Mouse (Mus musculus): ENCODE data around the gene Adamts15. TPM values are rescaled to one million over a fixed set of nuclear protein-coding genes. Genes with fewer than 3 reads are reported as not detected.

Adamts15 gene
- polyA plus RNA-seq, 1 experiment from 2014 or later, result 10.2 TPM

DNA sequence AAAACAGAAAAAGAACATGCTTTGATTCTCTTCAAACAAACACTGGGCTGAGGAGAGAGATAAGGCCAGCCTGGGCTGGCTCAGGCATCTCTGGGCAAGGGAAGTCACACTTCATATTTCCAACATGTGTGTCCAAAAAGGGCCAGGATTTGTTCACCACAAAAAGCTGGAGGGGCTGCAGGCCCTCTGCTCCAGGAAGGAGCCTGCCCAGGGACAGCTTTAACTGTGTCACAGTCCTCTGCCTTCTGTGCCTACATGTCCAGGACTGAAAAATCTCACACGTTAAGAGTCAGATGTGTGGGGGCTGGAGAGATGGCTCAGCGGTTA, 42.3 kb downstream of the Adamts15 start:
- TF ChIP-seq CTCF (IDR thresholded peaks at IDR 0.05) (no peak), EP300 (IDR thresholded peaks at IDR 0.05) (no peak)
- H3K27me3 ChIP-seq (replicated peaks; ENCODE audit: insufficient read depth, low read length), result no peaks in the 10 kb centered on the region
- H3K4me3 ChIP-seq (ENCODE audit: low read depth, low read length), result no peak overlapping the region
- no peak overlapping the region for H3K4me2 ChIP-seq (replicated peaks; ENCODE audit: low read depth, low read length)
- 31% methylated on average over 2 of the region's 2 CpGs for WGBS
- no peak overlapping the region for H3K27ac ChIP-seq (ENCODE audit: low read length)
- H3K36me3 ChIP-seq (ENCODE audit: insufficient read depth, low read length), result no peaks in the 10 kb centered on the region
- ATAC-seq (peak; percentile 64), DNase-seq (ENCODE audit: low spot score) (peak; percentile 11)
- no peaks in the 10 kb centered on the region for H3K9me3 ChIP-seq (ENCODE audit: low read length)
- H3K9ac ChIP-seq (replicated peaks; ENCODE audit: low read depth), result no peak overlapping the region
- H3K4me1 ChIP-seq (ENCODE audit: insufficient read depth, low read depth, low read length), result no peaks in the 10 kb centered on the region

DNA sequence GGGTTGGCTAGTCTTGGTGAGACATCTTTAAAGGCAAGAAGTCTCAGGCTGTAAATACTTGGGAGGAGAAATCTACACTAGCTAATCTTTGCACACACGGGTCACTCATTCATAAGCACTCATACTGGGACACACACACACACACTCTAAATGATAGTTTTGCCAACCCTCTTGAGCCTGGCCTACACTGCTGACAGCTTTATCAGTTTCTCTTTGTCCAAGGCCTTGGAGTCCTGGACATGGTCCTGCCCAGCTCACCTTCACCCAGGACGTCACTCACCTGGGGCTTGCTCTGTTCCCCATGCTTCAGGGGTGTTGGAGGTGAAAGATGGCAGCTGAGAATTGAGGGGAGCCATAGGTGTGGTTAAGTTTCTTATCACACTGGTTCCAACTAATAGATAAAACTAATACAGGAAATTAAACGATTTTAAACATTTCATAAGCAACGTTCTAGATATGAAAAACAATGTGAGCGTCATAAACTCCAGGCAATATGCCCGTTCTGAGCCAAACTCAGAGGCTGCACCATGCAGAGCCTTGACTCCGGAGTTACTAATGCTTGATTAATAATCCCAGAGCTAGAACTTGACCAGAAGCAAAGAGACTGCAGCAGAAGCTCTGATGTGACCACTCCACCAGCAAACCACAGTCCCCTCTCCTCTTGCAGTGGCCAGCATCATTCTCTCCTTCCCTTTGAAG, 42.9 kb downstream of the Adamts15 start:
- no peak overlapping the region for H3K4me2 ChIP-seq (replicated peaks; ENCODE audit: low read depth, low read length)
- no peaks in the 10 kb centered on the region for H3K27me3 ChIP-seq (replicated peaks; ENCODE audit: insufficient read depth, low read length)
- H3K4me1 ChIP-seq (ENCODE audit: insufficient read depth, low read depth, low read length), result no peaks in the 10 kb centered on the region
- no peak overlapping the region for H3K4me3 ChIP-seq (ENCODE audit: low read depth, low read length)
- H3K36me3 ChIP-seq (ENCODE audit: insufficient read depth, low read length), result no peaks in the 10 kb centered on the region
- peak; percentile 28 for DNase-seq (ENCODE audit: low spot score)
- TF ChIP-seq CTCF (IDR thresholded peaks at IDR 0.05) (no peak), EP300 (IDR thresholded peaks at IDR 0.05) (no peak)
- no peaks in the 10 kb centered on the region for H3K9me3 ChIP-seq (ENCODE audit: low read length)
- H3K9ac ChIP-seq (replicated peaks; ENCODE audit: low read depth), result no peak overlapping the region
- no peak overlapping the region for H3K27ac ChIP-seq (ENCODE audit: low read length)
- 45% methylated on average over 7 of the region's 7 CpGs for WGBS
- no peak; the same call in 1 of the 2 replicates for ATAC-seq

- Histone ChIP-seq H3K9me3 (ENCODE audit: low read length) (no peaks in the 10 kb centered on the region), H3K9ac (replicated peaks; ENCODE audit: low read depth) (no peak overlapping the region), H3K27ac (ENCODE audit: low read length) (no peak overlapping the region), H3K36me3 (ENCODE audit: insufficient read depth, low read length) (no peaks in the 10 kb centered on the region), H3K4me2 (replicated peaks; ENCODE audit: low read depth, low read length) (no peak overlapping the region), H3K4me1 (ENCODE audit: insufficient read depth, low read depth, low read length) (no peaks in the 10 kb centered on the region), H3K4me3 (ENCODE audit: low read depth, low read length) (no peak overlapping the region), H3K27me3 (replicated peaks; ENCODE audit: insufficient read depth, low read length) (no peaks in the 10 kb centered on the region)
- DNase-seq (ENCODE audit: low spot score) (no peak), ATAC-seq (no peak)
- 53% methylated on average over 3 of the region's 3 CpGs for WGBS
- TF ChIP-seq EP300 (IDR thresholded peaks at IDR 0.05) (no peak), CTCF (IDR thresholded peaks at IDR 0.05) (no peak)
Observed at GRCm38 (mm10) chr9:30876552-30876951, 45.7 kb downstream of the Adamts15 start.

- H3K4me1 ChIP-seq (ENCODE audit: insufficient read depth, low read depth, low read length), result no peaks in the 10 kb centered on the region
- 69% methylated on average over 2 of the region's 2 CpGs for WGBS
- no peaks in the 10 kb centered on the region for H3K9me3 ChIP-seq (ENCODE audit: low read length)
- H3K4me3 ChIP-seq (ENCODE audit: low read depth, low read length), result no peak overlapping the region
- H3K4me2 ChIP-seq (replicated peaks; ENCODE audit: low read depth, low read length), result no peak overlapping the region
- DNase-seq (ENCODE audit: low spot score) (peak; percentile 14), ATAC-seq (no peak)
- H3K36me3 ChIP-seq (ENCODE audit: insufficient read depth, low read length), result no peaks in the 10 kb centered on the region
- H3K9ac ChIP-seq (replicated peaks; ENCODE audit: low read depth), result no peak overlapping the region
- TF ChIP-seq CTCF (IDR thresholded peaks at IDR 0.05) (no peak), EP300 (IDR thresholded peaks at IDR 0.05) (no peak)
- H3K27me3 ChIP-seq (replicated peaks; ENCODE audit: insufficient read depth, low read length), result no peaks in the 10 kb centered on the region
- no peak overlapping the region for H3K27ac ChIP-seq (ENCODE audit: low read length)
Observed at GRCm38 (mm10) chr9:30855837-30856236, 66.4 kb downstream of the Adamts15 start.

DNA sequence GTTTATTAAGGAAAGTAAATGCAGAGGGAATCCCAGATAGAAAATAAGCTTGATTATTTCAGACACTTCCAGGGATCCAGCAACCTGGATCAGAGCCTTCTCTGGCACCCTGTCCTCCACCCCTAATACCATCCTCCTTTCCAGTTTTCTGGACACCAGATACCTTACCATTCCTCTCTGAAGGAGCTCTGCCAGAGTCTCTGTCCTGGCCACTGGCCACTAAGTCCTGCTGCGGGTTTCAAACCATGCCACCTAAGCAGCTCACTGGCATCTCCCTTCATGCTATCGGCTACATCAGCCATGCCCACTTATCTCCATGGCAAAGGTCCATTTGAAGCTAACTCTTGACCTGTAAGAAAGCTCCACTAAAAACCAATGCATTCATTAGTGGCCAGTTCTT, 70.4 kb downstream of the Adamts15 start:
- no peak overlapping the region for H3K9ac ChIP-seq (replicated peaks; ENCODE audit: low read depth)
- H3K36me3 ChIP-seq (ENCODE audit: insufficient read depth, low read length), result no peaks in the 10 kb centered on the region
- DNase-seq (ENCODE audit: low spot score) (no peak), ATAC-seq (no peak)
- no peak overlapping the region for H3K27ac ChIP-seq (ENCODE audit: low read length)
- no peak overlapping the region for H3K4me3 ChIP-seq (ENCODE audit: low read depth, low read length)
- no peaks in the 10 kb centered on the region for H3K27me3 ChIP-seq (replicated peaks; ENCODE audit: insufficient read depth, low read length)
- WGBS, result 100% methylated on average over 2 of the region's 2 CpGs
- H3K4me2 ChIP-seq (replicated peaks; ENCODE audit: low read depth, low read length), result no peak overlapping the region
- TF ChIP-seq CTCF (IDR thresholded peaks at IDR 0.05), result no peak
- TF ChIP-seq EP300 (IDR thresholded peaks at IDR 0.05), result no peak
- no peaks in the 10 kb centered on the region for H3K9me3 ChIP-seq (ENCODE audit: low read length)
- no peaks in the 10 kb centered on the region for H3K4me1 ChIP-seq (ENCODE audit: insufficient read depth, low read depth, low read length)

- H3K9me3 ChIP-seq (ENCODE audit: low read length), result no peaks in the 10 kb centered on the region
- no peak overlapping the region for H3K4me3 ChIP-seq (ENCODE audit: low read depth, low read length)
- no peak overlapping the region for H3K27ac ChIP-seq (ENCODE audit: low read length)
- no peak overlapping the region for H3K4me2 ChIP-seq (replicated peaks; ENCODE audit: low read depth, low read length)
- ATAC-seq, result no peak
- no peaks in the 10 kb centered on the region for H3K4me1 ChIP-seq (ENCODE audit: insufficient read depth, low read depth, low read length)
- no peaks in the 10 kb centered on the region for H3K36me3 ChIP-seq (ENCODE audit: insufficient read depth, low read length)
- H3K27me3 ChIP-seq (replicated peaks; ENCODE audit: insufficient read depth, low read length), result no peaks in the 10 kb centered on the region
- 80% methylated on average over 4 of the region's 4 CpGs for WGBS
- TF ChIP-seq EP300 (IDR thresholded peaks at IDR 0.05), result no peak
- TF ChIP-seq CTCF (IDR thresholded peaks at IDR 0.05), result no peak
- H3K9ac ChIP-seq (replicated peaks; ENCODE audit: low read depth), result no peak overlapping the region
- no peak for DNase-seq (ENCODE audit: low spot score)
Observed at GRCm38 (mm10) chr9:30849951-30850350, 72.3 kb downstream of the Adamts15 start.

- TF ChIP-seq CTCF (IDR thresholded peaks at IDR 0.05) (no peak), EP300 (IDR thresholded peaks at IDR 0.05) (no peak)
- DNase-seq (ENCODE audit: low spot score) (no peak), ATAC-seq (no peak)
- Histone ChIP-seq H3K4me2 (replicated peaks; ENCODE audit: low read depth, low read length) (no peak overlapping the region), H3K4me3 (ENCODE audit: low read depth, low read length) (no peak overlapping the region), H3K27ac (ENCODE audit: low read length) (no peak overlapping the region), H3K27me3 (replicated peaks; ENCODE audit: insufficient read depth, low read length) (no peaks in the 10 kb centered on the region), H3K36me3 (ENCODE audit: insufficient read depth, low read length) (no peaks in the 10 kb centered on the region), H3K9me3 (ENCODE audit: low read length) (no peaks in the 10 kb centered on the region), H3K9ac (replicated peaks; ENCODE audit: low read depth) (no peak overlapping the region), H3K4me1 (ENCODE audit: insufficient read depth, low read depth, low read length) (no peaks in the 10 kb centered on the region)
- 79% methylated on average over 8 of the region's 8 CpGs for WGBS
Observed at GRCm38 (mm10) chr9:30849444-30849843, 72.8 kb downstream of the Adamts15 start.

Other genes with a start within 250 kb of the Adamts15 start
- gene Adamts8, start 20.1 kb upstream of the Adamts15 start, polyA plus RNA-seq (2015; fragmentation: Nextera tagmentation; extraction: Ambion mirVana), result 10.5 and 10.7 TPM in 2 replicates
- gene Zbtb44, start 108.2 kb upstream of the Adamts15 start, polyA plus RNA-seq (2015; fragmentation: Nextera tagmentation; extraction: Ambion mirVana), result 7.9 and 9.4 TPM in 2 replicates
- gene St14, start 209.4 kb upstream of the Adamts15 start, polyA plus RNA-seq (2015; fragmentation: Nextera tagmentation; extraction: Ambion mirVana), result 36.6 and 42.3 TPM in 2 replicates